Mouse (Mus musculus): ENCODE data around the gene Fancg.

Fancg gene

GRCm38 (mm10) chr4:42953435-42954094 is 56.7 kb downstream of the Fancg start:
- in situ Hi-C loops (cut with MboI, MseI) = no loop called here

GRCm38 (mm10) chr4:42952563-42952962 is 57.7 kb downstream of the Fancg start:
- in situ Hi-C loops (cut with MboI, MseI) = no loop called here

Measured in regulatory T cell (primary cell).